Mouse (Mus musculus) embryo, embryonic 11.5 days (tissue): ENCODE measurements around the gene Trappc1.

ENCODE experiments used
- DNase-seq: peaks from one replicate; pipeline ENCODE4 v3.0.0-alpha.2; 2012; ENCODE audit warnings: low read depth, low spot score

Gene Trappc1

DNA sequence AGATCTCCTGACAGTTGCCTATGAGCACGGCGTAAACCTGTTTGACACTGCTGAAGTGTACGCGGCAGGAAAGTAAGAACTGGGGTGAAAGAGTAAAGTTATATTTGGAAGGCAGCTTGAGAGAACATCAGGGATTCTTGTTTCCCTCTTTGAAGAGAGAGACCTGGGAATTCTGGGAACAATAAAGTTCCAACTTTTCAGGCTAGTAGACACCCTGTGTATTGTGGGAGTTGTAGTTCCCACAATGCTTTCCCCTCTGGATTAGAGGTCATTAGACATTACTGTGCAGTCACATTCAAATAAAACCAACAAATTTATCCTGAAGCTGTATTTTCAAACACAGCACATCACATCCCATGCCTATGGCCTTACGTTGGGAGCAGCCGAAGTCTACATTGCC, 4.7 kb downstream of the Trappc1 start:
- DNase-seq: no peak

DNA sequence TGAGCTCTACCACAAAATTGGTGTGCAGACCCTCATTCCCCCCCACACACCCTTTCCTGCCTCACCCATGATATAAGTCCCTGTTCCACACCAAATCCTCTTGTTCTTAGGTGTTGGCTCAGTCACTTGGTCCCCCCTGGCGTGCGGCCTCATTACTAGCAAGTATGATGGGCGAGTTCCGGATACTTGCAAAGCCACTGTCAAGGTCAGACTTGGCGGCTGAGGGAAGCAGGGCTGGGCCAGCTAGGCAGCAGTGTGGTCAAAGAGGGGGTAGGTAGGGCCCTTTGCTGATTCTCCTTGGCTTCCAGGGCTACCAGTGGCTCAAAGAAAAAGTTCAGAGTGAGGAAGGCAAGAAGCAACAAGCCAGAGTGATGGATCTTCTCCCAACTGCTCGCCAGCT, 7.4 kb downstream of the Trappc1 start:
- no peak for DNase-seq

DNA sequence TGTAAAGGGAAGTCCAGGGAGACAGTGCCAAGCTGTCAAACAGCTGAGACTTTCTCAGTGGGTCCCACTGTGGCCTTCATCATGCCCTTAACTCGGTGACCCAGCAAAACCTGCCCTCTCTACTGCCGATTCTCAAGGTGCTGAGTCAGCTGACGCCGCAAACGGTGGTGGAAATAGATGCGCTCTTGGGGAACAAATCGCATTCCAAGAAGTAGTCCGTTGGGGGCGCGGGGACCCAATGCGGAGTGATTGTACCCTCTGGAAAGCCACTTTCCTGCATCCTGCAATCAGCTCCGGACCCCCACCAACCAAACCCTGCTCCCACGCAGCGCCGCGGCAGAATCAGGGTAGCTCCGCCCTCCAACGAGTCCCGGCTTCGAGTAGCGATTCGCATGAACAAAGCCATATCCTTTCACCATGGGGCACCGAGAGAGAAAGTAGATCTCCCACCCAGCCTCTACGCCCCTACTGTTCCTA, 8.2 kb downstream of the Trappc1 start:
- peak; percentile 66 for DNase-seq

DNA sequence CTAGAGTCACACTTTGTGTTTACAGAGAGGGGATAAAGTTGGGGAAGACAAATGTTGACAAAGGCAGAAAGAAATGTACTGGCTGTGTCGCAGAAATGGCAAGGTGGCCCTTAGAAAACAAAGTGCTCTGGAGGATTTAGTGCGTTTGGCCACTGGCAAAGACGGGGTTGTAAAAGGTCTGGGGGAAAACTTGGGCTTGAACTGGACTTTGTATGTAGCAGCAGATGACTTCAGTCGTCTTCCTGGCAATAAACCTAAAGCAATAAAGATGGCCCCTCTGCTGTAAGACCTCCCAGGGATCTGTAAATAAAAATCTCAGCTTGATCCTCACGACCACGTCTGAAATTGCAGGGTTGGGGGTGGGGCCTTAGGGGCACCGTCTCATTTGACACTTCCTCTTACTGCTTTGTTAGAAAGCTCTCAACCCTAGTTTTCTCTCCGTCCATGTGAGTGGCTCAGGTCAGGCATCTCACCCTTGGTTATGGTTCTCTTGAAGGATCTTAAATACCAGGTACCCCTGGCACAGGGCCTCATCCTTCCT, 9.0 kb downstream of the Trappc1 start:
- no peak for DNase-seq

DNA sequence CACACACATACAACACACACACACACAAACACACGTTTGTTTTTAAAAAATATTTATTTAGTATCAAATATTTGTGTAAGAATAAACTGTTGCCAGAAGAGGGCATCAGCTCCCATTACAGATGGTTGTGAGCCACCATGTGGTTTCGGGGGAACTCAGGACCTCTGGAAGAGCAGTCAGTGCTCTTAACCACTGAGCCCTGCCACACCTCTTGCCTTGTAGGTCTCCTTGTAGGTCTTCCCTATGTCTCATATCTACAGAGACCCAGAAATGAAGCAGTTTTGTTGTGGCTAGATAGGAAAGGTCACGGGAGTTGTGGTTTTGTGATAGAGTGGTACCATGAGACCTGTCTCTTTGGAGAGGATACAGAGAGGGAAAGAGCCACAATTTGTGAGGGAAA, 10.1 kb downstream of the Trappc1 start:
- no peak for DNase-seq

DNA sequence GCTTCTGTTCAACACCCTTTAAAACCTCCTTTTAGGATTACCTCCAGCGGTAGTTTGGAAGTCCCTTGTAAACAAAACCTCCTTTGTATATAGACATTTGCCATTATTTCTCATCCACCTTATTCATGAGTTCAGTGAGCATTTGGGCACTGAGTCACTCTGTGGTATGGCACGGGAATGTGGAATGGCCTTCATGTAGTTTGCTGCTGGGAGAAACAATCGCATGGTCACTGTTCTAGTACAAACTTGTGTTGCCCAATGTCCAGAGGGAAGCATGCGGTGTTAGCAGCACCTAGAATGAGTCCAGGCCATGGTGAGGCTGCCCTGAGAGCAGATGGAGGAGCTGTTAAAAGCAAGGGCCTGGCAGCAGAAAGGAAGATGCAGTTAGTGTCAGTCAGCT, 11.0 kb downstream of the Trappc1 start:
- DNase-seq: no peak

DNA sequence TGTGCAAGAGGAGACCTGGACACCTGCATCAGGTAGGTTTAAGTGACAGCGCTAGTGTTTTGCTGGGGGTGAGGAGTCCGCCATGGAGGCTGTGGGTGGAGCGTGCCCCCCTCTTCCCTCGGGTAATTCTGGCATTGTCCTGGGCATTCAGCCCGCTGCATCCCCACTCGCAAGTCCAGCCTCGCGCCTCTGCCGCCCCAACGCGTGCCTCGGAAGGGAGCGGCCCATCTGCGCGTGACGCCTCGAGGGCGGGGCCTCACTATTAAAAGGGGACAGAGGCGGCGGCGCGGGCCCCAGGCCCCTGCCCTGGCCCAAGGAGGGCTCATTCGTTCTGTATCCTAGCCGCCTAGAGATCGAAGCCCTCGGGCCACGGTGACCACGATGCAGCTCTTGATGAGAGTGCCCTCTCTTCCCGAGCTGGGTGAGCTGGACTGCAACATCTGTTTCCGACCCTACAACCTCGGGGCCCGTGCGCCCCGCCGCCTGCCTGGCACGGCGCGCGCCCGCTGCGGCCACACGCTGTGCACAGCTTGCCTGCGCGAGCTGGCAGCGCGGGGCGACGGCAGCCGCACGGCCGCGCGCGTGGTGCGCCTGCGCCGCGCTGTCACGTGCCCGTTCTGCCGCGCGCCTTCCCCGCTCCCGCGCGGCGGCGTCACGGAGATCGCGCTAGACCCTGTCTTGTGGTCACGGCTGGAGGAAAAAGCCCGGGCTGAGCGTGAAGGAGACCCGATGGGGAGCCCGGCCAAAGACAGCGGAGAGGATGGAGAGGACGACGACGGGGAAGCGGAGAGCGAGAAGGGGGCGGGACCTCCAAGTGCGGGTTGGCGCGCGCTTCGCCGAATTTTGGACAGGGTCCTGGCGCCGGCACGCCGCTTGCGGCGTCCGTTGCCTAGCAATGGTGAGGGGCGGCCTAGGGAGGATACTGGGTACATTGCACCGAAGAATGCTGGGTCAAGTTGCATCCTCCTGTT, 16.7 kb downstream of the Trappc1 start, which contains the start of gene Rnf227:
Gene Rnf227, plus strand, starts transcription at position 301 of the 971 bp plus-strand sequence.
- DNase-seq: peak; percentile 74

DNA sequence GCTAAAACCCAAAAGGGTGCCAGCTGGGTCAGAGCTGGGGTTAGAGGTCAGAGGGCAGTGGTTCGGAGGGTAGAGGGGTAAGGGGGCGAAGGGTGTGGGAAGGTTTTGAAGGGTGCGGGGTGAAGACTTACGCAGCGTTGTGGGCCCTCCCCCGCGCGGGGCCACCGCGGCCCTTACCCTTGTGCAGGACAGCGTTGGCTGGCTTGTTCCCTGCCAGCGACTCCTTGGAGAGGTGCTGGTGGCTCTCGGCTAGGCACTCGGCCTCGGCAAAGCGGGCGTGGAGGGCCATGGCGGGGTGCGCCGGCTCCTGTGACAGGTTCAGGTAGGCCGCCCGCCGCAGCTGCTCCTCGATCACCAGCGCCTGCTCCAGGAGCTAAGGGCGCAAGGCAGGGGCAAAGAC, 22.7 kb downstream of the Trappc1 start:
- no peak for DNase-seq

DNA sequence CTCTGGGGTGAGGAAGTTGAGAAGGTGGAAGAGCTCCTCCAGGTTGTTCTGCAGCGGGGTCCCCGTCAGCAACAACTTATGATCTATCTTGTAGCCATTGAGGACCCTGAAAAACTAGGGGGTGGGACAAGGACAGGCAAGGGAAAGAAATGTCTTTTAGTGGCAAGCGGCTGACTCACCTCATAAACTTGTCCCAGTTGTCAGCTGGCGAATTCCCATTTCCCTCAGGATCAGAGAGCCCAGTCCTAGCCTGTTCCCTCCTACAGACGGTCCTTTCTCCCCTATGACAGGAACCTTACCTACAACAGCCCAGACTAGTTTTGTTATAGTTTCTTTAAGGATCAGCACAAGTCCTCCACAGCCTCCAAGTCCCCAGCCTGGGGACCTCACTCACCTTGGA, 32.8 kb downstream of the Trappc1 start:
- DNase-seq: no peak

DNA sequence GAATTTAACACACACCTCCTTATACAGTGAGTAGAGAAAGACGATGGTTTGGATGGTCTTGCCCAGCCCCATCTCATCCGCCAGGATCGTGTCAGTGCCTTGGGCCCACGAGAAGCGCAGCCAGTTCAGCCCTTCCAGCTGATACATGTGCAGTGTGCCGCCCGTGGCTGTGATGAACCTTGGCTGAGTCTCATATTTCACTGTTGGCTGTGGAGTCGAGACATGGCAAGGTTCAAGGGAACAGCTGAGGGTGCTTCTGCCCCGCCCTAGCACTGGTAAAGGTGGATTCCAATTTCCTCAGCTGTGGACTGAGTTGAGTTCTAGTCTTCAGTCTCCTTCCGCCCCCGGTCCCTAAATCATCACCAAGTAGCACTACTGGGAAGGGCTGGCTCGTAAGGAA, 33.9 kb downstream of the Trappc1 start:
- no peak for DNase-seq

DNA sequence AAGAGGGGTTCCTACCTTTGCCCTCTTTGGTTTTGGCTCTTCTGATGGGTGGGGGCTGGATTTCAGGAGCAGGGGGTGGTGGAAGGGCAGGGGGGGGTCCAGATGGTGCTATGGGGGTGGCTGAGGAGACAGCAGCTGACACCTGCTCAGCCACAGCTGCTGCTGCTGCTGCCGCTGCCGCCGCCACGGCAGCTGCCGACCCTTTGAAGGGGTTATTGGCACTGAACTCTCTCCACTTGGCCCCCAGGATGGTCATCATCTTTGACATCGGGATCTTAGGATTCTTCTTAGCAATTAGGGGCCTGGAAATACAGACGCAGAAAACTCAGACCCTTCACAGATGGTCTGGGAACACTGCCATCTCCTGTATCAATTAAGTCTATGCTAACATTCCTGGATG, 38.2 kb downstream of the Trappc1 start:
- DNase-seq: no peak

DNA sequence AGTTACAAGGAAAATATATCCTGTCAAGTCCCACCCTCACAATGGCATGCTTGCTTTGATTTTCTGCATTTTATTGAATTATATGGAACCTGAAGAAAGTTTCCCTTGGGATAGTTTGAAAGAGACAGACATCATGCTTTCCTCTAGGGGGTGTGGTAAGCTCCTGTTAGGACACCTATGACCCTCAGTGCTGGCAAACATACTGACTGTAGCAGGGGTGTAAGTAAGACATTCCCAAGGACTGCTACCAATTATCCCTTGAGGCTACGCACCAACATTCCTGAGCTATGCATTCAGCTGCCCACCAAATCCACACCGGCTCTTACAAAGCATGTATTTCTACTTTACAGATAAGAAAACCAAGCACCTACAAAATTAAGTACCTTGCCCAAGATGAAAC, 38.7 kb downstream of the Trappc1 start:
- DNase-seq: no peak

DNA sequence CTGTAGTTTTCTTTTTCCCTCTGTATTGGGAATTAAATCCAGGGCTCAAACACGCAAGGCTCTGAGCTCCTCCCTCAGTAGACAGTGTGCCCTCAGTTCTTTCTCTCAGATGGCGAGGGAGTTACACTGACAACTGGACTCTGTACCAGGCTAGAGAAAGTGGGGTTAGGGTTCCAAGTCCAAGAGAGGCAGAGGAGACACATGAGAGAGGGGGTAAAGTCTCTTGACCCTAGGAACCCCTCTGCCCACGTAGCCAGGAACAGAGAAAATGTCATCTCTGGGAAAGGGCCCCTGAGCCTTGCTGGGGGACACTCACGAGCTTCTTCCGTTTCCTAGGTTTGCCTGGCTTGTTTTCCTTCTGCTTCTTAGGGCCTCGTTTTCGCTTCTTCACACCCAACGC, 40.6 kb downstream of the Trappc1 start:
- DNase-seq: no peak

DNA sequence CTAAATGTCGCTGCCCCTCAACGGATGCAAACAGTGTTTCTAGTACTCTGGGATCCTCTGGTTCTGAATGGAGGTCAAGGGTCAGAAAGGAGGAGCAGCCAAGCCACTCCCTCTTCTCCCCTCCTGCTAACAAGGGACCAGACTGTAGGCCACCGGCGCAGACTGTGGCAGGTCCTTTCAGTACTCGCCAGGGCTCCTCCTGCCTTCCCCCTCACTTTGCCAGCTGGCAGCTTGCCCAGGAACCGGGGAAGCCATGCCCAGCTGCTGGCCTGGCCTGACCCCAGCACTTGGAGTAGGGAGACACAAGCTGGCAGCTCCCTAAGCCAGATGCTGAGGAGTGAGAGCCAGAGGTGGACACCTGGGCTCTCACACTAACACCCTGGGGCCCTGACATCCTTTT, 41.1 kb downstream of the Trappc1 start:
- no peak for DNase-seq

DNA sequence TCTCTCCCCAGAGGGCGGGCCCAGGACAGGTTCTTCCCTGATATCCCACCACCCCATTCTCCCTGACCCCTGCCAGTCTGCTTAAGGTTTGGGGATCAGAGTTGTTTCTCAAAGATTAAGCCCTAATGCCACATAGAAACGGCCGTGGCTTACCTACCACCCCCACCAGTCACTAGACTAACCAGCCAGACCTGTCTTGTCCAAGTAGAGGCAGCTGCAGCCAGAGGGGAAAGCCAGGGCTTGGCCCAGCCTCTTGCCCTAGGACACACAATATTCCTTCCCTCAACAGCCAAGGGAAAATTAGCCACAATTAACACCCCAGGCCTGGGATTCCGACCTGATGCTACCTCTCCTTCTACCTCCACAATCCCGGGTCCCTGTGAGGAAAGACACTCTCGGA, 41.9 kb downstream of the Trappc1 start:
- no peak for DNase-seq

DNA sequence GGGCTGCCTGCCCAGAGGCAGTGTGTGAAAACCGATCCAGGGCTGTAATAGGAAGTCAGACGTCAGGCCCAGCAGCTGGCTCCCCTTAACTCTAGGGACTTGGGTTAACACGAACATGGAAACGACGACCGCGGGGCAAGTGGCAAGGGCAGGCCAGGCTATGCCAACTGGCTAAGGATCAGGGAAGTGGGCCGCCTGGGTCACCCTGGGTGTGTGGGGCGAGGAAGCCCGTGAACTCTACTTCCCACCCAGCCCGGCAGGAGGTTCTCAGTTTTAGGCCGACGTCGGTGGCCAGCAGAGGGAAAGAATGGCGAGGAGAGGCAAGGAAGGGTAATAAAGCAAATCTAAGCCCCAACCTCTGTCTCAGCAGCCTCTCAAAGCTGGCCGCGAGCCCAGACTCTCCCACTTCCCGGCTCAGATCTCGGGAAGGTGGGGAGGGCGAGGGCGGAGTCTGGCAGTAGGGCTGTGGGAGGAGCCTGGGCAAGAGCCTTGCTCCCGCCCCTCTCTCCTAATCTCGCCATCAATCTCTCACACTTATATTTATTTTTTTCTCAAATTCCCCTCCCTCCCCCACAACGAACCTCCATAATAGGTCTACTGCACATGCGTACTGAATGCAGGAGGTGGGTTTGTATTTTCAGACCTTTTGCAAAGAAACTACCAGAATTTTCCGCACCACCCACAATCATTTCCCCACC, 42.5 kb downstream of the Trappc1 start:
- peak; percentile 89 for DNase-seq

DNA sequence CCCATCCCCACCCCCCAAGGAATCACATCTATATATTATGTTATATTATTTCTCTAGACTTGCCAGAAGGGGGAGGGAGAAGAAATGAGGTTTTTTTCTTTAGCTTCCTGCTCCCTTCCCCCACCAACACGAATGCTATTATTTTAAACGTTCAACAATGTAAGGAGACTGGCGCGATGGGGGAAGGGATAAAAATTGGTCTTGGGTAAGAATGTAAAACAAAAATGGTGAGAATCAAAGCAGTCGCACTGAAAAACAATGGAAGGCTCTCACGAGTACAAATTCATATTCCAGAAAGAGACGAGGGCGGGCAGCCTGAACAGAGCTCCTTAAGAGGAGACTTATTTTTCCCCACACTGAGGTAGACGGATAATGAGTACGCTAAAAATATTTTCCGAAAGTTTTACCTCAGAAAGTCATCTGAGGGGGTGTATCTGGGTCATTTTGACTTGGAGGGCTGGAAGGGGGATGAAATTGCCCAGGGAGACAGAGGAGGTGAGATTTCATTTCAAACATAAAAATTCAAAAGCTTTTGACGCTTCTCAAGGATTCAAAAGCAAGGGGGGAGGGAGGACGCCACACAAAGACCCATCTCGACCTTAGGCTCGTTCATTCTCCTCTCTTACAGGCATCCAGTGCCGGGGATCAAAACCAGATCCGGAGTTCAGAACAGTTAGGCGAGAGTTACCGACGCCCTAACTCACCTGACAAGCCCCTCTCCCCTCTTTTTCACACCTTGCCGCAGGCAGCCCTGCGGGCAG, 43.3 kb downstream of the Trappc1 start:
- no peak for DNase-seq

DNA sequence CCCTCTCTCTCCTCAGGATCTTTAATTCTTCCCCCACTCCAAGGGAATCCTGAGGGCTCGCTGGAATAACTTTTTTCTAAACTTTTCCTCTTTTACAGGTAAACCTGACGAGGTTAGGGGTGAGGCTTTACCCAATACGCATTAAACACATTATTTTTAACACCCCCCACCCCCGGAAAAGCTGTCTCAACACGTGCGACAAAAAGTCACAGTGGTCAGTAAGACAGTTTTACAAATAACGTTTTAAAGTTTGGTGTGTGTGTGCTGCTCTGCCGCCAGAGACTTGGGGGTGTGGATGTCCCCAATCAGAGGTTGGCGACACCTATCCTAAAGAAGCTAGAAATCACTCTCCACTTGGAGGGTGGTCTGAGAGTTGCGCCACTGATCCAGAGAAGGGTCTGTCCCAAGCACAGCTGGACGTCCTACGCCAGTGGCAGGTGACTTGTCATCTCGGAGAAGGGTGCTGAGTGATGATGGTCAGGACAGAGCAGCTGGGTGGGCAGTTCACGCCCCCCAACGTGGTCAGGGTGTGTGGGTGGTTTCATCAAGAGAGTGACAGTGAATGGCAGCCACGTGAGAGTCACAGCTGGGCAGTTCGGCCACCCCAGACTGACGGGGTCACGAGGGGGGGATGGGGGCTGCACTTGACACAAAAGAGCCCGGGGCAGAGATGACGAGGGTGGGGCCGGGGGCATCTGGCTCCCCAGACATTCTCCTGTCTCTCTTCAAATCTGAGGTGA, 44.0 kb downstream of the Trappc1 start:
- peak; percentile 43 for DNase-seq

DNA sequence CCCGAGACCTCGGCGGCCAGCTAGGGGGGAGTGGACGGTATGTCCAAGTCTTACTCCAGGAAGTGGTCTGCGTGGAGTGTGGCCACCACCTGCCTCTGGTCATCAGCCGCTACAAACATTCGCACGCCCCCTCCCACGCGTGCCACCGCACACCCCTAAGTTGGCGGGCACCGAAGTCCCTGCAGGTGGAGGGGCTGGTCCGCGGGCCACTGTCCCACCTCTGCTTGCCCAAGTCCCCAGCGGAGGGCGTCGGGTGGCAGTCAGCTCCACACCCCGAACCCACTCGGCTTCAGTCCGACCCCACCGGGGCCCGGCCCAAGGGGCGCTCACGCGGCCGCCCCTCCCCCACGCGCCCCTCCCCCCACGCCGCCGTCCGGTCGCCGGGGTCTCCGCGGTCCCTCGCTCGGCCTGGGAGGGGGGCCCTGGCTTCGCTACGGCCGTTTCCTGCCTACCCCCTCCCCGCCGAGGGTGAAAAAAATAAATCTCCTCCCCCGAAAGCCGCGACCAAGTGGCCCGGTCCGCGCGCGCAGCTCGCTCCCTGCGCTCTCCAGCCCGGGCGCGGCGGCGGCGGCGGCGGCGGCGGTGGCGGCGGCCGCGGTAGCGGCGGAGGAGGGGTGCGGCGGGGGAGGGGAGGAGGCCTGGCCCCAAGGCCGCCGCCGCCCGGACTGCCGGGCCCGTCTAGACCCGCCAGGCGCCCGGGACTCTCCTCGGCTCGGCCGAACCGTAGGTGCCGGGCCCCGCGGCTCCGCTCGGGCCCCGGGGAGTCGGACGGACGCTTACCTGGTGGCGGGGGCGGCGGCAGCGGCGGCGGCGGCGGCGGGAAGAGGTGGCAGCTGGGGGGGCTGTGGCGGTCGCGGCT, 44.8 kb downstream of the Trappc1 start:
- no peak for DNase-seq
